ENCODE assay signal across 15 mouse cellular contexts in the genomic region with DNA sequence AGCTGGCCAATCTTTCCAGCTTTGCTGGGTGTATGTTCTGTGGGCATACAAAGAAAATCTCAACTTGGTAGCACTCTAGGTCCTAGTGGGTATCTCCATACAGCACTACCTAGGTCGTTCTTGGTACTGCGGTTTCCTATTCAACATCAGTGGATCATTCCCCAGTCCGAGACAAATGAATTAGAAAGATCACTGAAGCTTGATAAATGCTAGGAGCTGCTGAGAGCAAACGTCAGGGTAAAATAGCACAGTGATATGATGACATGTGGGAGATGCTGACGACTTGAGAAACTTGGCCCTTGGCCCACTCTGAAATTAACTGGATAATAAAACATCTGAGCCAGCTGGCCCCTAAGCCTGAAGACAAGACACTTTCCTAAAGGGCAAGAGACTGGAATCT.
DNase-seq lines count a peak whose midpoint lies in the region; ATAC-seq and TF ChIP-seq lines count a peak whose summit lies in the region.
"Had no signal": no experiment of that assay in that cellular context is flagged by ENCODE, and none has a peak within 500 bp of the region (broad histone marks: within the 10 kb centered on the region; RNA-seq: fewer than 3 reads in every experiment).

No protein-coding gene starts in this region.

- H3K9me3 ChIP-seq in heart, embryonic 13.5 days: peaks cover 5% of the 10 kb centered on the region; the same call in 1 of the 2 replicates
- no peaks in the 10 kb centered on the region for H3K9me3 ChIP-seq in midbrain, postnatal 0 days (ENCODE audit: low read length)
- no peaks in the 10 kb centered on the region; the same call in 1 of the 2 replicates for H3K9me3 ChIP-seq in midbrain, embryonic 10.5 days (replicated peaks)
- H3K9me3 ChIP-seq: embryonic facial prominence, embryonic 12.5 days; forebrain, embryonic 10.5 days; G1E had no signal

- H3K4me2 ChIP-seq in heart, embryonic 13.5 days: peak overlapping the region; percentile 24
- H3K4me2 ChIP-seq in midbrain, postnatal 0 days (ENCODE audit: low read depth, low read length, poor library complexity, severe bottlenecking): no peak overlapping the region
- H3K4me2 ChIP-seq: embryonic facial prominence, embryonic 12.5 days had no signal

- H3K4me1 ChIP-seq in heart, embryonic 13.5 days: peaks cover 22% of the 10 kb centered on the region
- H3K4me1 ChIP-seq in midbrain, postnatal 0 days (ENCODE audit: insufficient read depth, low read length): no peaks in the 10 kb centered on the region
- peaks cover 32% of the 10 kb centered on the region for H3K4me1 ChIP-seq in midbrain, embryonic 10.5 days
- H3K4me1 ChIP-seq: embryonic facial prominence, embryonic 12.5 days had no signal

- H3K27me3 ChIP-seq in heart, embryonic 13.5 days (replicated peaks): no peaks in the 10 kb centered on the region; the same call in 1 of the 2 replicates
- no peaks in the 10 kb centered on the region for H3K27me3 ChIP-seq in midbrain, postnatal 0 days (ENCODE audit: insufficient read depth, low read length)
- H3K27me3 ChIP-seq in midbrain, embryonic 10.5 days (ENCODE audit: low read depth, poor library complexity, severe bottlenecking): no peaks in the 10 kb centered on the region
- H3K27me3 ChIP-seq: embryonic facial prominence, embryonic 12.5 days had no signal

- no peak overlapping the region for H3K9ac ChIP-seq in heart, embryonic 13.5 days
- no peak overlapping the region for H3K9ac ChIP-seq in midbrain, postnatal 0 days (replicated peaks; ENCODE audit: low read length, poor library complexity, severe bottlenecking)
- H3K9ac ChIP-seq: embryonic facial prominence, embryonic 12.5 days had no signal

- 0 out of 2 replicates have a peak overlapping the region, but pooled peaks have one; percentile 26 for H3K27ac ChIP-seq in heart, embryonic 13.5 days (replicated peaks)
- no peak overlapping the region for H3K27ac ChIP-seq in midbrain, postnatal 0 days (ENCODE audit: low read depth, low read length)
- no peak overlapping the region for H3K27ac ChIP-seq in midbrain, embryonic 10.5 days (replicated peaks)
- H3K27ac ChIP-seq: embryonic facial prominence, embryonic 12.5 days; forebrain, embryonic 10.5 days; heart, adult 2 months; macrophage had no signal

- no peak for ATAC-seq in heart, embryonic 13.5 days (ENCODE audit: extremely low read depth, insufficient number of reproducible peaks, low FRiP score, low TSS enrichment)
- no peak for ATAC-seq in midbrain, postnatal 0 days (ENCODE audit: low FRiP score)
- 0 out of 2 replicates have a peak, but pooled peaks have one; percentile 37 for ATAC-seq in megakaryocyte-erythroid progenitor cell, adult 5-6 weeks (replicated peaks; ENCODE audit: low FRiP score, low TSS enrichment, poor library complexity, severe bottlenecking)

- TF ChIP-seq CTCF in midbrain, postnatal 0 days (IDR thresholded peaks at IDR 0.05): no peak

- no peak for DNase-seq in heart, postnatal 4 days
- DNase-seq in kidney, postnatal 36 days: peak; percentile 27 to 29
- no peak for DNase-seq in kidney, adult 9 months
- DNase-seq in midbrain, postnatal 0 days (ENCODE audit: low spot score): peak; percentile 66
- no peak for DNase-seq in midbrain, embryonic 10.5 days (ENCODE audit: low spot score)
- DNase-seq: adrenal gland, postnatal 14 days; heart, adult 2 months; liver; right cerebral cortex, postnatal 4 days had no signal

- peaks cover 3% of the 10 kb centered on the region; the same call in 1 of the 2 replicates for H3K36me3 ChIP-seq in heart, embryonic 13.5 days
- H3K36me3 ChIP-seq in midbrain, postnatal 0 days (ENCODE audit: insufficient read depth, low read length): no peaks in the 10 kb centered on the region
- H3K36me3 ChIP-seq in midbrain, embryonic 10.5 days: peaks cover 19% of the 10 kb centered on the region
- H3K36me3 ChIP-seq: embryonic facial prominence, embryonic 12.5 days; G1E had no signal

- H3K4me3 ChIP-seq in heart, embryonic 13.5 days: no peak overlapping the region
- H3K4me3 ChIP-seq in midbrain, postnatal 0 days (ENCODE audit: low read depth, low read length): no peak overlapping the region
- H3K4me3 ChIP-seq in midbrain, embryonic 10.5 days: no peak overlapping the region
- H3K4me3 ChIP-seq: embryonic facial prominence, embryonic 12.5 days; forebrain, embryonic 10.5 days; heart, adult 2 months had no signal

- WGBS in heart, embryonic 13.5 days: 28% methylated on average over 5 of the region's 5 CpGs
- 38% methylated on average over 5 of the region's 5 CpGs for WGBS in midbrain, postnatal 0 days
- 75% methylated on average over 5 of the region's 5 CpGs for WGBS in midbrain, embryonic 10.5 days

Comparison
In these comparisons a context has a peak if more than half of its experiments do, and no peak if none do; other contexts are left out.
1. DNase-seq: peak in kidney, postnatal 36 days (2 of 2) and midbrain, postnatal 0 days (single experiment); none in heart, postnatal 4 days (single experiment), kidney, adult 9 months (single experiment) and midbrain, embryonic 10.5 days (single experiment).